Mouse (Mus musculus) hindbrain, embryonic 11.5 days (tissue): ENCODE results near the gene Wdr13. TPM values are rescaled to one million over a fixed set of nuclear protein-coding genes. Genes with fewer than 3 reads are reported as not detected.
"Not testable (repeated sequence)": the region's sequence is repeated elsewhere in the genome, so short reads cannot be mapped to it uniquely, and the experiment has no call there.

Experiments used
- ATAC-seq: fragments of 200-750 bp; cut with Nextera tagmentation; 2 replicates; pipeline ENCODE4 v1.8.0; 2017; ENCODE audit warnings: mild to moderate bottlenecking, moderate TSS enrichment, moderate library complexity; ENCODE audit not compliant: low FRiP score
- DNase-seq: peaks from one replicate; pipeline ENCODE4 v3.0.0-alpha.2; 2015; ENCODE audit warnings: low spot score
- H3K27ac ChIP-seq: fragments of 300-500 bp; sonication (generic); 2 replicates; pipeline ENCODE4 v1.5.1; 2014; ENCODE audit warnings: mild to moderate bottlenecking, low read depth, low read length
- H3K27me3 ChIP-seq: fragments of 300-500 bp; sonication (generic); 2 replicates; pipeline ENCODE4 v1.6.1; 2014; ENCODE audit warnings: mild to moderate bottlenecking, low read length, moderate library complexity, mixed read lengths; ENCODE audit not compliant: control insufficient read depth, insufficient read depth
- H3K36me3 ChIP-seq: fragments of 300-500 bp; sonication (generic); 2 replicates; pipeline ENCODE4 v1.6.1; 2014; ENCODE audit warnings: mild to moderate bottlenecking, low read length, moderate library complexity, mixed read lengths; ENCODE audit not compliant: control insufficient read depth, insufficient read depth
- H3K4me1 ChIP-seq: fragments of 300-500 bp; sonication (generic); replicated peaks from 2 replicates; pipeline ENCODE4 v1.6.1; 2014; ENCODE audit warnings: low read length, mixed read lengths; ENCODE audit not compliant: control insufficient read depth, insufficient read depth
- H3K4me2 ChIP-seq: fragments of 300-500 bp; sonication (generic); replicated peaks from 2 replicates; pipeline ENCODE4 v1.6.1; 2014; ENCODE audit warnings: mild to moderate bottlenecking, low read depth, low read length
- H3K4me3 ChIP-seq: fragments of 300-500 bp; sonication (generic); 2 replicates; pipeline ENCODE4 v1.5.1; 2014; ENCODE audit warnings: low read depth, low read length
- H3K9ac ChIP-seq: fragments of 300-500 bp; sonication (generic); 2 replicates; pipeline ENCODE4 v1.6.1; 2014; ENCODE audit warnings: low read depth, low read length
- H3K9me3 ChIP-seq: fragments of 300-500 bp; sonication (generic); 2 replicates; pipeline ENCODE4 v1.6.1; 2016; ENCODE audit warnings: low read length; ENCODE audit not compliant: control insufficient read depth
- WGBS: fragments of 180-500 bp; shearing (Covaris S2); extraction: QIAGEN DNeasy Blood & Tissue Kit; methylation state at CpG from one replicate; pipeline ENCODE4 v1.1.7; 2014; 5-methylcytosine and 5-hydroxymethylcytosine counted together
- polyA plus RNA-seq: library from polyadenylated mRNA; unstranded; fragments of >200 nt; fragmentation: Nextera tagmentation; extraction: Ambion mirVana; gene quantifications from 2 replicates; pipeline ENCODE4 v1.2.1, GENCODE M21; 2014

The Wdr13 gene
- polyA plus RNA-seq, 1 experiment from 2014 or later: 30.8 TPM

GRCm38 (mm10) chrX:8096068-8096786 is 36.5 kb downstream of the Wdr13 start:
- H3K27me3 ChIP-seq, H3K36me3 ChIP-seq, DNase-seq, H3K9me3 ChIP-seq, H3K9ac ChIP-seq, H3K4me1 ChIP-seq, H3K27ac ChIP-seq: not testable (repeated sequence)
- 20% methylated on average over 2 of the region's 48 CpGs for WGBS
- peak; percentile 92 for ATAC-seq
- peak overlapping the region; percentile 20; the same call in 1 of the 2 replicates for H3K4me3 ChIP-seq
- H3K4me2 ChIP-seq: peak overlapping the region; percentile 32

- no peak overlapping the region for H3K27ac ChIP-seq
- H3K27me3 ChIP-seq: no peaks in the 10 kb centered on the region
- peak overlapping the region; percentile 20; the same call in 1 of the 2 replicates for H3K4me3 ChIP-seq
- DNase-seq (no peak), ATAC-seq (no peak)
- H3K4me2 ChIP-seq: peak overlapping the region; percentile 32
- H3K36me3 ChIP-seq: no peaks in the 10 kb centered on the region
- H3K4me1 ChIP-seq: no peaks in the 10 kb centered on the region
- no peaks in the 10 kb centered on the region for H3K9me3 ChIP-seq
- 89% methylated on average over 10 of the region's 10 CpGs for WGBS
- H3K9ac ChIP-seq: no peak overlapping the region
Observed at GRCm38 (mm10) chrX:8095546-8095945, 37.1 kb downstream of the Wdr13 start.

GRCm38 (mm10) chrX:8090954-8091347 is 41.7 kb downstream of the Wdr13 start:
- H3K9me3 ChIP-seq, H3K9ac ChIP-seq, H3K27me3 ChIP-seq, H3K4me1 ChIP-seq, H3K4me2 ChIP-seq, H3K4me3 ChIP-seq, ATAC-seq, H3K27ac ChIP-seq, DNase-seq, H3K36me3 ChIP-seq: not testable (repeated sequence)
- 83% methylated on average over 4 of the region's 5 CpGs for WGBS

- H3K27ac ChIP-seq: no peak within 1 kb of the TSS
- H3K4me2 ChIP-seq: no peak within 1 kb of the TSS
- H3K27me3 ChIP-seq: no peaks in the 10 kb centered on the region
- no peak within 1 kb of the TSS for H3K9ac ChIP-seq
- no peak for ATAC-seq
- 87% methylated on average over 13 of the region's 14 CpGs for WGBS
- no peaks in the 10 kb centered on the region for H3K4me1 ChIP-seq
- H3K36me3 ChIP-seq: no peaks in the 10 kb centered on the region
- no peak for DNase-seq
- no peaks in the 10 kb centered on the region for H3K9me3 ChIP-seq
- no peak within 1 kb of the TSS for H3K4me3 ChIP-seq
Observed at GRCm38 (mm10) chrX:8090346-8090953, 42.2 kb downstream of the Wdr13 start, which contains the start of gene Was. Was (minus strand) TSS chrX:8090498.

GRCm38 (mm10) chrX:8089746-8090145 is 42.9 kb downstream of the Wdr13 start:
- Histone ChIP-seq H3K4me2 (no peak overlapping the region), H3K9ac (no peak overlapping the region), H3K9me3 (no peaks in the 10 kb centered on the region), H3K4me1 (no peaks in the 10 kb centered on the region), H3K4me3 (no peak overlapping the region), H3K27me3 (no peaks in the 10 kb centered on the region), H3K27ac (no peak overlapping the region), H3K36me3 (no peaks in the 10 kb centered on the region)
- 96% methylated on average over 3 of the region's 3 CpGs for WGBS
- DNase-seq: no peak
- ATAC-seq: no peak

GRCm38 (mm10) chrX:8085611-8086010 is 47.1 kb downstream of the Wdr13 start:
- Histone ChIP-seq H3K9me3 (no peaks in the 10 kb centered on the region), H3K4me1 (no peaks in the 10 kb centered on the region), H3K9ac (no peak overlapping the region), H3K4me2 (no peak overlapping the region), H3K27ac (no peak overlapping the region), H3K4me3 (no peak overlapping the region), H3K36me3 (no peaks in the 10 kb centered on the region), H3K27me3 (no peaks in the 10 kb centered on the region)
- ATAC-seq (no peak), DNase-seq (no peak)
- 86% methylated on average over 6 of the region's 8 CpGs for WGBS

- H3K27me3 ChIP-seq: no peaks in the 10 kb centered on the region
- ATAC-seq (no peak), DNase-seq (no peak)
- H3K9me3 ChIP-seq: no peaks in the 10 kb centered on the region
- H3K4me1 ChIP-seq: no peaks in the 10 kb centered on the region
- no peak overlapping the region for H3K27ac ChIP-seq
- H3K4me3 ChIP-seq: no peak overlapping the region
- no peak overlapping the region for H3K9ac ChIP-seq
- no peak overlapping the region for H3K4me2 ChIP-seq
- no peaks in the 10 kb centered on the region for H3K36me3 ChIP-seq
- WGBS: 90% methylated on average over 6 of the region's 6 CpGs
Observed at GRCm38 (mm10) chrX:8084771-8085259, 47.9 kb downstream of the Wdr13 start.

GRCm38 (mm10) chrX:8075104-8075503 is 57.6 kb downstream of the Wdr13 start:
- H3K4me2 ChIP-seq: peak overlapping the region; percentile 43
- no peaks in the 10 kb centered on the region for H3K4me1 ChIP-seq
- 40% methylated on average over 3 of the region's 3 CpGs for WGBS
- DNase-seq (no peak), ATAC-seq (peak; percentile 43)
- H3K9ac ChIP-seq: peak overlapping the region; percentile 44; the same call in 1 of the 2 replicates
- H3K9me3 ChIP-seq: no peaks in the 10 kb centered on the region
- H3K4me3 ChIP-seq: peak overlapping the region; percentile 49
- H3K27ac ChIP-seq: peak overlapping the region; percentile 71
- no peaks in the 10 kb centered on the region for H3K27me3 ChIP-seq
- H3K36me3 ChIP-seq: no peaks in the 10 kb centered on the region
